Mouse (Mus musculus) frontal cortex, postnatal 10 days (tissue): Measurements from ENCODE around the gene Twist1.

Source experiments
- DNase-seq, 2 experiments: peaks; one replicate each; pipeline ENCODE4 v3.0.0; 2022; ENCODE audit warnings: low spot score in 2 of 2, mixed read lengths in 1 of 2

Twist1 gene

DNA sequence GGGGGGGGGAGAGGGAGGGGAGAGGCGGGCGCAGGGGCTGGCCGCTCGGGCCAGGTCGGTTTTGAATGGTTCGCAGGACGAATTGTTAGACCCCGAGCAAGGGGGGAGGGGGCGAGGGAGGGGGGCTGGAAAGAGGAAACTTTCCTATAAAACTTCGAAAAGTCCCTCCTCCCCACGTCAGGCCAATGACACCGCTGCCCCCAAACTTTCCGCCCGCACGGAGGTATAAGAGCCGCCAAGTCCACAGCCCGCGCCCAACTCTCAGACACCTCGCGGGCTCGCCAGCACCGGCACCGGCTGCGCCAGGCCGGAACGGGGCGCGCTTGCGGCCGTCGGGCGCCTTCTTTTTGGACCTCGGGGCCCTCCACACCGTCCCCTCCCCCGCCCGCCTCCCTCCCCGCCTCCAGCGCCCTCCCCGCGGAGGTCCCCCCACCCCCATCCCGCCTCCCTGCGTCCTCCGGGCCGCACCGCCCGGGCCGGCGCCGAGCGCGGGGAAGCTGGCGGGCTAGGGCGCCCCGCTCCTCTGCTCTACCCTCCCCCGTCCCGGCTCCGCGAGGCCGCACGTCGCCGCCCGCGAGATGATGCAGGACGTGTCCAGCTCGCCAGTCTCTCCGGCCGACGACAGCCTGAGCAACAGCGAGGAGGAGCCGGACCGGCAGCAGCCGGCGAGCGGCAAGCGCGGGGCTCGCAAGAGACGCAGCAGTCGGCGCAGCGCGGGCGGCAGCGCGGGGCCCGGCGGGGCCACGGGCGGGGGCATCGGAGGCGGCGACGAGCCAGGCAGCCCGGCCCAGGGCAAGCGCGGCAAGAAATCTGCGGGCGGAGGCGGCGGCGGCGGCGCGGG, at the start of gene Twist1:
TSS of gene Twist1 (plus strand) at position 272 of the 841 bp plus-strand sequence.
- DNase-seq, result no peak

DNA sequence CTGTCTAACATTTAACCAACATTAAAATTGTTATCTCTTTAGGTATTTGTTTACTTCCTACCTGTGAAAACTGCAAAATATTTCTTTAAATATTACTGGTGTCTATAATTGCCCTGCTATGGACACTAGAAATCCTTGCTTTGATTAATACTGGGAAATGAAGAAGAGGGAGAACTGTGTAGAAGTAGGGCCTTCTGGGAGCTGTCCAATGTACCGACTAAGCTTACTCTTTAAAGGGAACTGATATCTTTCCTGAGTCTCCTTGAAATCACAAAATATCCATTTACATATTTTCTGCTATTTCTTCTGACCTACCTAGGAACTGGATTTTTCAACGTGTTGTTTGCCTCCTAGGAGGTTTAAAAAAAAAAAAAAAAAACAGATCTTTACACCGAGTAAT, 30.7 kb upstream of the Twist1 start:
- DNase-seq, result no peak

DNA sequence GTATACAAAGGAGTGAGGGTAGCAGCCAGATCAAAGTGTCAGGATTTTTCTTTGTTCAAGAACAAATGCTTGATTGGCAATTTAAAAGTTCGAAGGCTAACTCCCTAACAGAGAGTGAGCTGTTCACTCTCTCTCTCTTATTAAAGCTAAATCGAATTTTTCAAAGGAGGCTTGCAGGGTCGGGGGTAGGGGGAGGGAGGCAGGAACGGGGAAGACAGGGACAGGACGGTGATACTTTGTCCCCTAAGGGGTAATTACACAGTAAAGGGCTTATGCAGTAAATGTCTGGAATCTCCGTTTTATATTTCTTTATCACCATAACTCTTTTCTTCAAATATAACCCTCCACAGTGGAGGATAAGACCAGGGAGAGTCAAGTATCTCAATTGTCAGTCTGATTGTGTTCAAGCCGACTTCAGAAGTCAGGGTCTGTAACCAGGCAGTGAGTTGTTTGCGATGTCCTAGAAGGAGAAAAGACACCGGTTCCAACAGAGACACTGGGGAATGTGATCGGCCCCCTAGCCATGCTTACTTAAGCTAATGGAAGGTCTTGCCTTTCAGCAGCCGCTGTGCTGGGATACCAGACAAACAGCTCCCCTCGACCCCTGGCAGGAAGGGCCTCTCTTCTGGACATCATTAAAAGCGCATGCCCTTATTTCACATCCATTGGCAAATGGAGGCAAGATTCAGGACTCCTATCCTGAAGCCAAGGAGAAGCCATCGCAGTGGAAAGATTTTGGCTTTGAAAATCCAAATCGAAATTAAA, 30.0 kb upstream of the Twist1 start:
- DNase-seq, result no peak

DNA sequence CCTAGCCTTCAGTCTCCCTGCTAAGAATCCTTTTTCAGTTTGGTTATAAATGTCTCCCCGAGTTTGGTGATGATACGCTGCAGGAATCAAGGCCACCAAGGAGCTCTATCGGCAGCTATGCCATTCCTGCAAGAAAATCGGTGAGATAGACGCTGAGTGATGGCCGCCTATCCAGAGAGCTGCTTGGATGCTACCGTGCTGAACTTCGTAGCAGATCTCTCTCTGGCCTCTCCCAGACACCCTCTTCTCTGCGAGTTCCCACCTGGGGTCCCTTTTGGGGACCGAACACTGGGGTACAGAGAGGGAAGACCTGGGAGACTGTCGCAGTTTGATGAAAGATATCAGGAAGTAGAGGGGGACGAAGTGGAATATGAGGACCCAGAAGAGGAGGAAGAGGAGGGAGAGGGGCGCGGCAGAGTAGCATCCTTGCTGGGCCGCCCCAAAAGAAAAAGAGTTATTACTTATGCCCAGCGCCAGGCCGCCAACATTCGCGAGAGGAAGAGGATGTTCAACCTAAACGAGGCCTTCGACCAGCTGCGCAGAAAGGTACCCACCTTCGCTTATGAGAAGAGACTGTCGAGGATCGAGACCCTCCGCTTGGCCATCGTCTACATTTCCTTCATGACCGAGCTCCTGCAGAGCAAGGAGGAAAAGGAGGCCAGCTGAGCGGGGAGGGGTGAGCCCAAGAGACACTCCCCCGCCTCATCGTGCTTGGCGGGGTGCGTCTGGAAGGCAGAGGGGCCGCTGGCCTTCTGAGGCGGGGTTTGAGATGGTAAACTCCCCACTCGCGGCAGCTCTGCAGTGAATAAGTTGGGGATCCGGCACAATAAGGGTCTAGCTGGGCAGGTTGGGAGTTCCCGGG, 28.9 kb upstream of the Twist1 start, which contains the start of gene Ferd3l:
TSS of gene Ferd3l (plus strand) at position 95 of the 862 bp plus-strand sequence.
- no peak for DNase-seq

DNA sequence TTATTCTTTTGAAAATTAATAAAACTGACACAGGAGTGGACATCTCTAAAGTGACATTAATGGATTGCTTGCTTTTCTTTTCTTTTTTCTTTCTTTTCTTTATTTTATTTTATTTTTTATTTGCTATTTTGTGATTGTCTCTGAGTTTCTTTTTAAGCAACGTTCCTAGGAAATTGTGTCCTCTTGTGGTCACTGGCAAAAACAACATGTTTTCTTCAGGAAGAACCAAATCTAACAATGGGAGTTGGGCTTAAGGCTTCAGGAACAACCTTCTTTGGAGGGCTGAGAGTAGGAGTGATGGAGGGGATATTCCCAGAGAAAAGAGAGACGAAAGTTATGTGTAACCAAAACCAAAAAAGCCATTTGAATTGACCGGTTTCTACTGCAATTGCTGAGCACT, 4.6 kb upstream of the Twist1 start:
- no peak for DNase-seq

DNA sequence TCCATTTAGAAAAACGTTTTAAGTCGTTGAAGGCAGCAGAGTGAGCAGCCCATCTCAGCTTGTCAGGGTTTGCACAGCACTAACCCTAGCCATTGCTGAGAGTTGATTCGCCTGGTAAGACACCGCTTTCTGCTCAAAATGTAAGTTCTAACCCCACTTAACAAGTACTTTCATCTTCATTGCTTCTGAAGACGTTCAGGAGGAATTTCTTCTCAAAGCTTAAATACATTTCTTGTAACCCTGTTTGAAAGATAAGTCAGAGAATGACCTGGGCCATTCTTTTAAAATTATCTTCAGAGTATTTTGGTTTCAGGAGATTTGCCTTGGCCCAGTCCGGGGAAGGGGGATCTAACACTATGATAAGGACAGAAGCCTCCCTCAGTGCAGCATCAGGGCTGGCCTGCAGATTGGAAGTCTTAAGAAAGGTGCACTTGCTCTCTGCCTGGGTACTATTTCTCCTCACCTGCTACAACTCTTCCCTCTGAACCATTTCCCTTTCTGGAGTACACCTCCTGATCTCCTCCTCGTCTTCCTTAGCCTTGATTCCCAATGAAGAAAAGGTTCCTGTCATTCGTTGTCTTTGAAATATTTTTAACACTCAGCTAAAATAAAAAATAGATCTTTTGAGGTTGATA, 2.4 kb upstream of the Twist1 start:
- no peak for DNase-seq

DNA sequence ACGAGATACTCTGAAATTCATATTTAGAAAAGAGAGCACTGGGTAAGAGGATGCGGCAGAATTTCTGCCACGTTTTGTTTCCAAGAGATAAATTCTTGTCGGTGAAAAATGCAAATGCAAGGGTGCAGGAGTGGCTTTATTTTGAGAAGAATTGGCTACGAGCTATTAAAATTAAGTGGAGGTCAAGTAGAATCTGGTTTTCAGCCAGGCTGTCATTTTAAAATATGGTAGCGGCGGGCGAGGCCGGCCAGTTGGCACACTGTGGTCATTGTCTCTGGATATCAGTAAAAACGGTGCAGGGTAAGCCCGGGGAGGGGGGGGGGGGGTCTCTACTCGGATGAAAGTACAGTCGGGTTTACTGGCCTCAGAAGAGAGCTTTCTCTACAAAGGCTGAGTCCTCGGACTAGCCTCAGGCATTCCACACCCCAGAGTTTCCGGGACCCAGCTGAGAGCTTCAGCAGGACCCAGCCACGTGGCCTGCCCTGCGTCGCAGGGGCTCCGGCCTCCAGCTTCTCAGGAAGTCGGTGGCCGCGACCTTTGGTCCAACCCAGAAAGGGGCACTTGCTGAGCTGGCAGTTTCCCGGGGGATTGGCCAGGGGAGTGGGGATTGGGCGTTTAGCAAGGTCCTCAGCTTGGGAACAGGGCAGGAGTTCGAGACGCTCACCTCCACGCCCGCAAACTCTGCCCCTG, 1.7 kb upstream of the Twist1 start:
- no peak for DNase-seq

DNA sequence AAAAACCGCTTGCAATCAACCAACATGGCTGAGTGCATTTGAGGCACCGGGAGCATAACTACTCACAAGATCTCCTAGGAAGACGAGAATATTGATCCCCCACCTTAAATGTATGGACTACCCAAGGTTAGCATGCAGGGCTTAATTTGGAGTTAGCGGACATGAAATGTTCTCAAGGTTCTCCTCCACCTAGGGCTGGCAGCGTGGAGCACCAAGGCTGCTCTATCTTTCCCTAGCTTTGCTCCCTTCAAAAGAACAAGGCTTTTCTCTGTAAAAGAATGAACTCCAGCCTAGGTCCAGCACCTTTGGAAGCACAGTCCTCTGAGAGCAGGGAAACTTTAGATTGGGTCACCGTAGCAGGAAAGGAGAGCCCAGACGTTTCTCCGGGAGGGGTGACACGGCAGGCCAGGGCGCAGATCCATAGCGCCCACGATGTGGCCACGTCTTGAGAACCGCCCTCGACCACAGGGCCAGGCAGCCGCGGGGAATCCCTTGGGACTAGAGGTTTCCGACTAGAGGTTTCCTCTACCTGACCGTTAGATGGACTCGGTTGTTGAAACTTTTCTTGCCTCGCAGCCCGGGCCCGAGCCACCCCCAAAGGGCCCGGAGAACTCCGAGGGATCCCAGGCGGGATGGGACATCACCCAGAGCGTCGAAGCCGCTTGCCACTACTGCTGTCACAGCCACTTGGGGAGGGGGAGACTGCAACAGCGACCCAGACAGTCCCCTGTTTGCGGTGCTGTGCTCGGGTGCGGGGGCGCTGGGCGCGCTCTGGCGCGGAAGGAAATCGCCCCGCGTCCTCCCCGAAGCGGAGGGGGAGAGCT, 683 bp upstream of the Twist1 start:
- no peak for DNase-seq

DNA sequence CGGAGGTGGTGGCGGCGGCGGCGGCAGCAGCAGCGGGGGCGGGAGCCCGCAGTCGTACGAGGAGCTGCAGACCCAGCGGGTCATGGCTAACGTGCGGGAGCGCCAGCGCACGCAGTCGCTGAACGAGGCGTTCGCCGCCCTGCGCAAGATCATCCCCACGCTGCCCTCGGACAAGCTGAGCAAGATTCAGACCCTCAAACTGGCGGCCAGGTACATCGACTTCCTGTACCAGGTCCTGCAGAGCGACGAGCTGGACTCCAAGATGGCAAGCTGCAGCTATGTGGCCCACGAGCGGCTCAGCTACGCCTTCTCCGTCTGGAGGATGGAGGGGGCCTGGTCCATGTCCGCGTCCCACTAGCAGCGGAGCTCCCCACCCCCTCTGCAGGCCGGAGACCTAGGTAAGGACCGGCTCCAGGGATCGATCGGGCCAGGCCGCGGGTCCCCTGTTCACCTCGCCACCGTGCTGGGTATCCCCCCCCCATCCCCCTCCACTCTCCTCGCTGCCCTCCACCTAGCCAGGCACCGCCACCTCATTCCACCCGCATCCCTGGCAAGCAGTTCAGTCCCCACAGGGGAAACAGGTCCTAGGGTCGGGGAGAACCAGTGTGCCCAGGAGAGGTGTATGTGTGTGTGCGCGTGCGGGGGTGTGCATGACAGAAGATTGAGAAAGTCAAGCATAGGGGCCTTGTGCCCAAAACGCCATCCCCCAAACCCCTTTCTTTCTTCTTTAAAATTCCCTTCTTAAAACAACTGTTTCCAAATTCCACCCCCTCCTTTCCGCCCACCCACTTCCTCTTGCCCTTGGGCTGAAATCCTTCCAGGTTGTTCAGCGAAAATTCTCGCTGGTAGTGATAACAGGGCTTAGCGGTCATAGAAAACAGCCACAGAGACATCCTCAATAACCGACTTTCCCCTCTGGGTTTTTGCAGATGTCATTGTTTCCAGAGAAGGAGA, 1.0 kb downstream of the Twist1 start:
- DNase-seq, result no peak

DNA sequence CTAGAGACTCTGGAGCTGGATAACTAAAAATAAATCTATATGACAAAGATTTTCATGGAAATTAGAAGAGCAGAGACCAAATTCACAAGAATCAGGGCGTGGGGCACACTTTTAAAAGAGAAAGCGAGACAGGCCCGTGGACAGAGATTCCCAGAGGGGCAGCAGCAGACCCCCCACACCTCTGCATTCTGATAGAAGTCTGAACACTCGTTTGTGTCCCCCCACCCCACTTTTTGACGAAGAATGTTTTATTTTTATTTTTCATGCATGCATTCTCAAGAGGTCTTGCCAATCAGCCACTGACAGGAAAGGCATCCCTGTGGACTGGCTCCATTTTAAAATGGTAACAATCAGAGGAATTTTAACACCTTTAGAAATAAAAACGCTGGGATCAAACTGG, 1.7 kb downstream of the Twist1 start:
- no peak for DNase-seq

DNA sequence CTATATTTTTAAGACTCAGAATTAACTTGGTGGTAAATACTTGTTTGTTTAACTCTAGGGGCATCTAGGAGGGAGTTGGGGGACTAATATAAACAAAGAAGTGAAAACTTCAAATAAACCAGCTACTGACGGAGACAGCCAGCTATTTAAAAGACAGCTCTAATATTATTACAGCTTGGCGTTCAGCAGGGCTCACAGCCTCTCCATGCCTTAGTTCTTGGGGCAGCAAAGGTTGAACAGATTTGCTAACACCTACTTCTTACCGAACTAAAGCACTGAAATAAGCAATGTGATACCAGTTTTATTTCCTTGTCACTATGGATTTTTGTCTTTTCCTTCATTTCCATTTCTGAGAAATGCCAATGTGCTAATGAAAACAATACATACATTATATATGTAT, 2.4 kb downstream of the Twist1 start:
- no peak for DNase-seq

DNA sequence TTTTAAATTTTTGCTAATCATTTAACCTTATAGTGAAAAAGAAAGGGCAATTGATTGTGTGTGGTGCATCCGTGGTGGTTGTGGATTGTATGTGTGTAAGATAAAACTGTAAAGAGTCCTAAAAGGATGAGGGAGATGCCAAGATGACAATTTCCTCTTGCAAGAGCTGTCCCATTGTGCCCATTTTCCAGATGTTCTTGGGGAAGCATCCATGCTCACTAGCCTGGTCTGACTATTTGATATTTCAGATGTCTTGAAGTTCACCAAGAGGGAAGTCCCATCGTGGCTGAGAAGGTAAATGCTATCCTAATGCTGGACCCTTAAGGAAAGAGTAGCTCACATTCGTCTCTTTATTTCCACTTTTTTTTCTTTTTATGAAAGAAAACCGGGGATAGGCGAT, 3.5 kb downstream of the Twist1 start:
- DNase-seq, result no peak

DNA sequence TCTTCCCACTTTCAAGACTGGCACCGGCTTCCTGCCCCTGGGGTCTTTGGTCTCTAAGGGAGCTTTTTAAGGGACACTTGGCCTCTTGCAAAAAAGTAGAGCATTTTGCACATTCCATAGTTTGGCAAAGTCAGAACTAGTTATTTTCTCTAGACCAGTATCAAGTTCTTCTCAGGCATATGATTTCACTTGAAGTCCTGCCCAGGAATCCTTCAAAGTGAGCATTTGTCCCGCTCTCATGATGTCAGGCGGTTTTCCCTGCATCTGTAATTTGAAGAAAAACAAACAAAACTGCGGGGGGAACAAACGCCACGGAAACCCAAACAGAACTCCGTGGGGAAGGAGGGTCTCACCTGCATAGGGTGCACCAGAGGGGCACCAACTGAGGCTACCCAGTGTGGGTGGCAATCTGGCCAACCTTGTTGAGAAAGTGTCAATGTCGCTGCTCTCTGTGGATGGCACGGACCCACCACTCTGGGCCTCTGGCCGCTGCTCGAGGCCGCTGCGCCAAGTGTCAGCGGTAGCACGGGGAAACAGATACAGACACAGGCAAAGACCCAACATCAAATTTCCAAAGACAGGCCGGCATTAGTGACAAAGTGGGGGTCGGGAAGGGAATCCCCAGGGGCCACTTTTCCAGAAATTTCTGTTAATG, 4.8 kb downstream of the Twist1 start:
- no peak for DNase-seq

DNA sequence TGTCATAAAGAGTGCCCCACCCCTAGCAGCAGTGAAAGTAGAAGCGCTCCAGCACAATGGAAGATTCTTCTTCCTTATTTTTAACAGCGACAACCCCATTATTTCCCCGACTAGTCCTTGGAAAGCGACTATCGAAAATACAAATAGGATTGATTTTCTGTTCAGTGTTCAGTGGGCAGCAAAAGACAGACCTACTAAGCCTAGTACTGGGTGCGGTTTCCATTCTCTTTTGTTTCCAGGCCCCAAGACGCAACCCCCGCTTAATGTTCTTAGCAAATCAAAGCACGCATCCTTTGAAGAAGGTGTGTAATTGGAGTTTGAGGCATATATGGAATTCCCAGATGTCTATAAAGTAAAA, 5.3 kb downstream of the Twist1 start:
- no peak for DNase-seq

DNA sequence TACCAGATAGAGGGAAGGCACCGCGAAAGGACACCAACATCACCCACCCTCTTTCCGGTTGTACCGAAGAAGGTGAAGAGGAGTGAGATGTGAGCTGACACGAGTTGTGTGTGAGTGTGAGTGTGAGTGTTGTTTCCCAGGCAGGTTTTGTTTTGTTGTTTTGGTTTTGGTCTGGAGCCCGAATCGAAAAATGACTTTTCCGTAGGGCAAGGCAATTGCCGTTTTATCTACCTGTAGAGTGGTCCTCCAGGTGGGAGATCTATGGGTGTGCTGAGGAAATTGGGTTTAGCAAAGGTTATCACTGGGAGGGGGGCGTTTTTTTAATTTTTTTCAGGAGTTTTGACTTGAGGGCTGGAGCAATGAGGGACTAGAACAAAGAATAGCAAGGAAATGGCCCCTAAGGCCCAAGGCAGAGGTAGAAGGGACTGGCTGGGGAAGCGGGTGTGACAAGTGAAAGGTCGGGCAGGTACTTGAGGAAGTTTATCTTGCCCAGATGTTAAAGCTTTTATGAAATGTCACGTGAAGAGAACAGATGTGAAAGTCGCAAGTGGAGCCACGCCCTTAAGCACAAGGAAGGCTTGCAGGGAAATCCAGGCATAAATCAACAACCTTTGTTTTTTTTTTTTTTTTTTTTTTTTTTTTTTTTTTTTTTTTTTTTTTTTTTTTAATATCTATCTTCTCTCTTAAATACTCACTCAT, 6.3 kb downstream of the Twist1 start:
- no peak for DNase-seq

DNA sequence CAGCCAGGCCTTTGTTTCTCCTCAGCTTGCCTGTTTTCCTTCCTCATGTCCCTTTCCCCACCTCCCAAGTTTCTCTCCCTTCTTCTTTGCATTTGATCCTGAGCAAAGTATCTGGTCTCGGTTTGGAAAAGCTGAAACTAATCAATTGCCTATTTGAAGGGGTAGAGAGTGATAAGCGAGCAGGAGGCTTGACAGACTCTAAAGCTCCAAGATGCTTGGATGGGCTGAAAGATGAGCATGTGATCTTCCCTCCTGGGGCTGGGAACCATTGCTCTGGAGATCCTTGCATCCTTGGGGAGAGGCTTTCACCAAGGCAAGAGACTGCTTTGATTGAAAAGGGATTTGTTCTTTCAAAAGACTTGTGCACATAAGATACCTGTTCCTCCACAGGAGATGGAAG, 7.0 kb downstream of the Twist1 start:
- no peak for DNase-seq

DNA sequence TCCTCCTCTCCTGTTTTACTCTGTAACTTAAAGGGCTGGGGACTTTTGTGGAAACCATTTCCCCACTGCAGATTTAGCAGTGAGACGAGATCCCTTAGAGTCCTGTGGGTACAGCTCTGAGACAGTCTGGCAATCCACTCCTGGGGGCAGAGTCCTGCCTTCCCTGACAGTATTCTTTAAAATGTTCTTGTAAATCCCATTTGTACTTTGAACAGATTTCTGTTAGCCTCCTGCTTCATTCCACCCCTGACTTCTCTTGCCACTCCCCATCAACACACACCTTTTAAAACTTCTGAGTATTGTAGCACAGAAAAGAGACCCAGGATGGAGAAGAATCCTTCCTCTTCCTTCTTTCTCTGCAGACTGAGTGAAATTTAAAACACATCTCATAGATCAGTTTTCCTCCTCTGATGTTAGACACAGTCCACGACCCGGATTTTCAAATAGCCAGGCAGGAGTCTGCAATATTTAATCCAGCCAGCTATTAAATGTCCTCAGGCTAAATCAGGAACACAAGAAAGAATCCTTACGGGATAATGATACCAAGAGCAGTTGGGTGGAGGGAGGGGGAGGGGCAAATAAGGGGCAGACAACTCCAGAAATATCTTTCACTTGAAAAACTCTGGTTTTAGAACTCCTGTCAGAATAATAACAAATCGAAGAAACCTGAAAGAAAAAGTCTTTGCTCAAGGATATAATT, 8.3 kb downstream of the Twist1 start:
- DNase-seq, result no peak
